Mouse (Mus musculus): Measurements from ENCODE around the gene Ctnna3.

GRCm38 (mm10) chr10:63423591-63424474 lies 6.1 kb upstream of the Ctnna3 start:
- TF ChIP-seq CTCF (IDR thresholded peaks at IDR 0.05; ENCODE audit: borderline replicate concordance, insufficient read depth, low read depth, low read length) (no peak), POLR2A (IDR thresholded peaks at IDR 0.05; ENCODE audit: borderline replicate concordance, insufficient read depth, low read length) (no peak)
